Mouse (Mus musculus) erythroid progenitor cell, adult 5-6 weeks (primary cell): ENCODE measurements around the gene Rac2. TPM values are rescaled to one million over a fixed set of nuclear protein-coding genes. Genes with fewer than 3 reads are reported as not detected.

Experiments
- ATAC-seq: replicated peaks from 2 replicates; pipeline ENCODE4 v1.8.0; 2016; ENCODE audit warnings: moderate number of reproducible peaks, mild to moderate bottlenecking, moderate TSS enrichment, inconsistent platforms; ENCODE audit not compliant: poor library complexity, low FRiP score, severe bottlenecking
- total RNA-seq, 2 experiments: library from RNA; stranded (forward) in 1 of 2; stranded (reverse) in 1 of 2; fragments of 150-400 nt in 1 of 2; fragments of 186-747, 209-891 nt in 1 of 2; gene quantifications; 2 replicates each; pipeline versions ENCODE4 v1.2.3 to v1.2.4; 2015 to 2017; ENCODE audit warnings: low replicate concordance in 2 of 2

The Rac2 gene
- total RNA-seq, 2 experiments from 2014 or later, result 79.4 to 259 TPM

DNA sequence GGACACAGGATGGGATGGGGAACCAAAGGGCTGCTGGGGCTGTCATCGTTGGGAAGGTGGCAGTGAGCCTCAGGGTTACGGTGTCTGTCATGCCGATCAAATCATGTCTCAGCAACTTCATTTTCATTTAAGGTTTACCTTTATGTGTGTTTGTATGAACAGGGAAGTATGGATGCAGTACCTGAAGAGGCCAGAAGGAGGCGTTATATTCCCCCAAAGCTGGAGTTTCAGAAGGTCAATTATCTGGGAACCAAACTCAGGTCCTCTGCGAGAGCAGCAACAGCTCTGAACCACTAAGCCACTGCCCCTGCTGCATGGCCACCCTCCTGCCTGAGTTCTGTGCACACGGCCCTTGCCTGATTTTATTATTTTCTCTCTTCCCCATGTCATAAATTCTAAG is 18.2 kb upstream of the Rac2 start:
- ATAC-seq, result no peak

DNA sequence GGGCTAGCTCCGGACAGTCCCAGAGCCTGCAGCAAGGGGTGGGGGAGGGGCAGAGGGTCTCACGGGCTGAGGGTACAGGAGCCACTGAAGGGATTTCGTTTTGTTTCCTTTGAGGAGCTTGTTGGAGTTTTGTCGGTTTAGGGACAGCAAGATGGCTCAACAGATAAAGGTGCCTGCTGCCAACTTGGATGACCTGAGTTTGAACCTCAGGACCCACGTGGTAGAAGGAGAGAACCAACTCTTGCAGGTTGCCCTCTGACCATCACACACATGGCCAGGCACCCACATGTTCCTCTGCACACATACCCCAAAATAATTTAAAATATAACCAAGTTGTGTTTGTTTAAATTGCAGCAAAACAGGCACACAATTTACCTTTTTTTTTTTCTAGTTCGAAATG is 17.4 kb upstream of the Rac2 start:
- ATAC-seq, result no peak

GRCm38 (mm10) chr15:78588900-78589299 is 16.3 kb upstream of the Rac2 start:
- ATAC-seq, result no peak

- no peak for ATAC-seq
These were observed 15.5 kb upstream of the Rac2 start for GRCm38 (mm10) chr15:78588049-78588448.

DNA sequence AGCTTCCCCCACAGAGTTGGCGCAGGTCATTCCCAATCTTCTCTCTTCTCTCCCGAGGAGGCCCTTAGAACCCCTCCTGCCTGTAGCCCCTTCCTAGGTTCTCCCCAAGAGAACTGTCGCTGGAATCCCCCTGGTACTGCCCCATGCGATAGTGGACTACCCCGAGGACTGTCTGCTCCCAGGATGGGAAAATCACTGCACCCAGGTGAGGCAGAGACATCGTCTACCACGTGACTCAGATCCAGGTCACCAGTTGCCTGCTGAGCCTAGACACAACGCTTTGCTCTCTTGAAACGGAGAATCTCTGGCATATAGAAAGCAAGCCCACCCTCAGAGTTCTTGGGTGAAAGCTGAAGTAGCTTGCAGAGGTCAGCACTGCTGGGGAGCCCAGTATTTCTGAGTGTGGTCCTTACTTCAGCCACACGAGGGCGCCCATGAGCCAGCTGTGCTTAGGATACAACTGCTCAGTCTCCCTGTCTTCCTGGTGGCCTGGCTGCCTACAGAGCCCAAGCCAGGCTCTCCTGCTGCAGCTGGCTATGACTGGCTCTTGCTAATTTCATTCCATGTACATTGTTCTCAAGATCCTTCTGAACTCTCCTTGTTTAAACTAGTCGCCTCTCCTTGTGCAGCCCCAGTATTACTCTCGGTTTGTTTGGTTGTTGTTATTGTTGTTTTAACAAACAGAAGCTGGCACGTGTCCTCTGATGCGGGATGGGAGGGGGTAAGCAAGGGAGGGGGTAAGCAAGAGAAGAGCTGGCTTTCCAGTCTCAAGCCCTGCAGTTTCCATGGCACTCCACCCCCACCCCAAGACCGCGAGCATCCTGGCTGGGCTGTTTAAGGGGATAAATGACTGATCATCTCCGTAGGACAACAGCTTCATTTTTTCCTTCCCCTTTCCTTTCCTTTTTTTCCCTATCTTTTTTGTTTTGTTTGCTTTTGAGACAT is 14.7 kb upstream of the Rac2 start:
- peak; percentile 74 for ATAC-seq

DNA sequence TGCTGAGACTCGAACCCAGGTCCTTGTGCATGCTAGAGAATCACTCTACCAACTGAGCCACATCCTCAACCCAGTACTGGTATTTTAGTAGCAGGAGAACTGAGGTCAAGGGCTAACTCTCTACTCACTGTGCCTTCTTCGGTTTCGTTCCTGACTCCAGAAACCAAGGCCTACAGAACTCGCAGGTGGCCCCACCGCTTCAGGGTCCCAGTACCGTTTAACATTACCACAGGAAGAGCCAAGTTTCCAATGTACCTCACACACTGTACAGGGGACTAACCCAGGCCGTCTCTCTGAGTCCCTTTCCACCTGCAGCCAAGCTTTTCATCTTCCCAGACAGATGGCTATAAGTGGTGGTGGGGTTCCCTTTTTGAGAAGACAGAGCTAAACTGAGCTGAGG is 12.8 kb upstream of the Rac2 start:
- no peak for ATAC-seq

DNA sequence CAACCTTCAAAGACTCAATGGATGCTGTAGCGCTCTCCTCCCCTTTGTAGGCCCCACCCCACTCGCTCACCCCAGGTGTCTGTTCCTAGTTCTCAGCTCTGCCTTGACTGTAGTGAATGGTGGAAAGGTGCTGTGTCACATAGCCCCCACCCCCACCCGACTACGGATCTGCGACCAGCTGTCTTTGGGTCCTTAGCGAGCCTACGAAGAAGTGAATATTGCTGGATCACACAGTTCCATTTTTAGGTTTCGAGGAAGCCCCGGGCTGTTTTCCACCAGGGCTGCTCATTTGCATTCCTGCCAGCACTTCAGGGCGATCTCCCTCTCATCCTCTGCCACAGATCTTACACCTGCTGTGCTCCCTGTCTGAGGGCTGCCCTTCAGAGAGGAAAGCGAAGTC is 10.8 kb upstream of the Rac2 start:
- ATAC-seq, result no peak

DNA sequence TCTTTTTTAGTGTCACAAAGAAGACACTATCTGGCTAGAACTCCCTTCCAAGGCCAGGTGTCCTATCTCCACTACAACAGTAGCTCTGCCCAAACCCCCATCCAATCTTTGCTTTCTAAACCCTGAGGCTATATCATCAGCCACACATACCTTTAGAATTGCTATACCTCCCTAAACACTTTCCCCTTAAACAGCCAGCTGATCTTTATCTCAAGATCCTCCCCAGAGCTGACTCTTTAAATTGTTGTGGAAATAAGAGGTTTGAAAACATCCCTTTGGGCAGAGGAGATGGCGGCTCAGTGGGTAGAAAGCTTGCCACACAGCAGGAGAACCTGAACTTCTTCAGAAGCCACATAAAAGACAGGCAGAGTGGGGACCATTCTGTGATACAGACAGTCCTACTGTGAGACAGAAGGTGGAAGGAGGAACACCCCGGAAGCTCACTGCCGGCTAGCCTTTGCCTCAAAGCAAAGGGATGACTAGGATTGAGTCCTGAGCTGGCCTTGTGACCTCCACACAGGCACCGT is 3.8 kb upstream of the Rac2 start:
- no peak for ATAC-seq

- peak; percentile 32 for ATAC-seq
These were observed 348 bp downstream of the Rac2 start for GRCm38 (mm10) chr15:78572270-78572600.

GRCm38 (mm10) chr15:78571554-78572269 is 871 bp downstream of the Rac2 start:
- peak; percentile 86 for ATAC-seq

DNA sequence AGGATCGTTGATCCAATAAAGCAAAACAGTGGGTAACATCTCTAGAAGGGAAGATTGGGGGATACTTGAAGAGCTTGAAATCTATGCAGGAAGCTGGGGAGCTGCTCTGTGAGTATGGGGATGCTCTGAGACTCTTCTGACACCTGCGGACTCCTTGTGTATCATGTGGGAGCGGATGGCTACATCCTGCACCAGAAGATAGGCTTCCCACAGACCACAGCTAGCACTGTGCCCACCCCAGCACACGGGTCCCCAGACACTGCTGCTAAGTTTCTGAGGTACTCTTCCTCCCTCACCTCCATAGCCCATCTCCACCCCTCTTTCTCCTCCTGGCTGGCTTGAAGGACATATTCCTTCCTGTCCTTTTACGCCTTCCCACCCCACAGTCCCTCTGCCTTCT is 2.4 kb downstream of the Rac2 start:
- no peak for ATAC-seq

DNA sequence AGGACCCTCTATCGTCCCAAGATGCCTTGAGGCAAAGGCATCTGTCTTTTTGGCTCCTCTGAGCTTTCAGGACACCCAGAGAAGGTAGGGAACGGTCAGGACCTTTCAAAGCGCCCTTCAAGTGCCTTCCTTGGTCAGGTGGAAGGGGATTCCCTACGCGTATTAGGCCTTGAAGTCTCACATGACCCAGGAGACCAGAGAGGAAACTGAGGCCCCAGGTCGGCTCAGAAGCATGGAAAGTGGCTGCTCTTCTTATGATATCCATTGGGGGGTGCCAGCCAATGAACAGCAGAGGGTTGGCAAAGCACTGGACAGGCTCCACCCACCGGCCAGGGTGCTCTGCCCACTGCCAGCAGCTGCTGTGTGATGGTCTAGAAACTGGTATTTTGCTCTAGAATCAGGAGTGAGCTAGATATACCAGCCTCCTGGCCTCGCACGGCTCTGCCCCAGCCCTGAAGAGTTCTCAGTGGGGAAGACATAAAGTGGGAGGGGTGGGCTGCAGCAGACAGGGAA is 4.9 kb downstream of the Rac2 start:
- ATAC-seq, result no peak

GRCm38 (mm10) chr15:78564764-78565435 is 7.7 kb downstream of the Rac2 start:
- no peak for ATAC-seq

DNA sequence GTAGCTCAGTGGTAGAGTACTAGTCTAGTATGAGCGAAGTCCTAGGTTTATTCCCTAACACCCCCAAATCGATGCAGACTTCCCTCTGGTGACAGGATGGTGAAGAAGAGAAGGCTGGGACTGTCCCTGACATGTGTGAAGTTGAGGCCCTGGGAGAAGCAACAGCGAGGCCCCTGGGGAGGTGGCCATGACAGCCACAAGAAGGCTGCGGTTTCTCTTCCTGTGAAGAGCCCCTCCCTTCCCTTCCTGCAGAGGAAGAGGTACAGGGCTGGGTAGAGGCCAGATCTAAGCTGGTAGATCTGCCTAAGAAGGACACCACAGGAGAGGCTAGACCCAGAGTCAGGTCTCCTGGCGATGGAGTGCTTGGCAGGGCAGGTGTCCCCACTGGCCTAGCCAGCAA is 8.6 kb downstream of the Rac2 start:
- ATAC-seq, result peak; percentile 37; the same call in 1 of the 2 replicates

DNA sequence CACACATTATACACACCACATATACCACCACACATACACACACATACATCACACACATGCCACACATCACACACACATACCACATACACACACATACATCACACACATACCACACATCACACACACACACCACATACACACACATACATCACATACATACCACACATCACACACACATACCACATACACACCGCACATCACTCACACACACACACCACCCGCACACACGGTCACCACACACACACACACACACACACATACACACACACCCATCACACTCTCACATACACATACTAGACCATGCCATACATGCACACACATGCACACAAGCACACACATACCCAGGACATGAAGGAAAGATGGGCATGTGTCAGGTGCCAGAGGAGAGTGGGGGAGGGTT is 9.2 kb downstream of the Rac2 start:
- no peak for ATAC-seq

DNA sequence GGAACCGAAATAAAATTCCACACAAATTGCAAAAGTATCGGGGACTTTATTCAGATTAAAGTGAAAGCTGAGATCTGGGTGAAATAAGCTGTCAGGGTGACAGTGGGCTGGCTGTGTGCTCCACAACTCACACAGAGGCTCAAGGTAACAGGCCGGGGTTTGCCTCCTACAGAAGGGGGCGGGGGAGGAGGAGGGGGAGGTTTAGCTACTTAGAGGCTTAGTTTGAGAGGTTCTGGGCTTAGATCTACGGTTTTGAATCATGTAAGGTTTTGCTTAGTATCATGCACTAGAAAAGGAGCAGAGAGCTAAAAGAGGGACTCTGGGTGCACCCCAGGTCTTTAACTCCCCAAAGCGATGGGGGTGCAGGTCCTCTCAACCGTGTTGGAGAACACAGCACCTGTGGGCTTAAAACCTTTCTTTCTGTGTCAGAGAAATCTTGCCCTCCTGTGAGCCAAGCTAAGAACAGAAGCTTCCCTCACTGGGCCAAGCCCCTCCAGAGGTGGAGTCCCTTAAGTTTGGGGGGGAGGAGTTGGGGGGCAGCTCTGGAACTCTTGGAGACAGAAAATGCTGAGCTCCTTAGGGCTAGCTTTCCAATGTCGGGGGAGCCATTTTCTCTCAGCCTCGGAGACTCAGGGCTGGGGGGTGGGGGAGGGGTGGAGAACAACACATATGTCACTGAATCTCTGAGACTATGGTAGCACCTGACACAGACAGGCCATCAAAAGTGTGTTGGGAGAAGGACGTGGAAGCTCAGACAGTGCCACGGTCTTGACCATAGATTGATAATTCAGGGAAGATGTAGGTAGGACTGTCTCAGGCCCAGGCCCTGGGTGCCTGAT is 13.2 kb downstream of the Rac2 start:
- no peak for ATAC-seq

GRCm38 (mm10) chr15:78557693-78558535 is 14.7 kb downstream of the Rac2 start:
- ATAC-seq, result peak; percentile 23; the same call in 1 of the 2 replicates

DNA sequence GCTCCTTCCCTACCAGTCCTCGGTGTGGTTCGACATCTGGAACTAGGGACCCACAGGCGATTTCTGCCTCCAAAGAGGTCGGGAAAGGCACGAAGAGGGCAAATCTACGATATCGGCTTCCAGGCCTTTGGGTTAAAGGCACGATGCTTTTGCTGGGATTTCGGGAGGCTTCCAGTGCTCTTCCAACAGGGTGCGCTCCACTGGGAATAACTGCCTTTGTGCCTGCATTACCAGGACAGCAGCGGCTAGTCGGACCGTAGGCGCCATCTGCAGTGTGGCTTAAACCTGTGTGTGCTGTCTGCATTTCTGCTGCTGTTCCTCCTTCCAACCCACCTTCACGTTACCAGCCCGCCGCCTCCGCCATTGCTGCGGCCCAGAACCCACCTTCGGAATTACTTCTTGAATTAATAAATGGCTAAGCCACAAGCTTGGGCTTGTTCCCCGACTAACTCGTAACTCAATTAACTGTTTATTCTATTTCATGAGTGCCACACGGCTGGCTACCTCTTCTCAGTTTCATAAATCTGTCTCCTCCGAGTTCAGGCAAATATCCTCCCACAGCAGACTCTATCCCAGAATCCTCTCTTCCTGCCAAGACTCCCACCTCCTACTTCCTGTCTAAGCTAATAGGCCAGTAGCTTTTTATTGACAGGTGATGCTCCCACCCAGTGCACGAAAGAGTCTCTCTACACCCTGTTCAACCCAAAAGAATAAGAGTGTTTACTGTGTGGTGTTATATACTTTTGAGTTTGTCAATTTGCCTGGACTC is 17.9 kb downstream of the Rac2 start:
- no peak for ATAC-seq
